Mouse (Mus musculus): ENCODE results near the gene Robo1.

The Robo1 gene

DNA sequence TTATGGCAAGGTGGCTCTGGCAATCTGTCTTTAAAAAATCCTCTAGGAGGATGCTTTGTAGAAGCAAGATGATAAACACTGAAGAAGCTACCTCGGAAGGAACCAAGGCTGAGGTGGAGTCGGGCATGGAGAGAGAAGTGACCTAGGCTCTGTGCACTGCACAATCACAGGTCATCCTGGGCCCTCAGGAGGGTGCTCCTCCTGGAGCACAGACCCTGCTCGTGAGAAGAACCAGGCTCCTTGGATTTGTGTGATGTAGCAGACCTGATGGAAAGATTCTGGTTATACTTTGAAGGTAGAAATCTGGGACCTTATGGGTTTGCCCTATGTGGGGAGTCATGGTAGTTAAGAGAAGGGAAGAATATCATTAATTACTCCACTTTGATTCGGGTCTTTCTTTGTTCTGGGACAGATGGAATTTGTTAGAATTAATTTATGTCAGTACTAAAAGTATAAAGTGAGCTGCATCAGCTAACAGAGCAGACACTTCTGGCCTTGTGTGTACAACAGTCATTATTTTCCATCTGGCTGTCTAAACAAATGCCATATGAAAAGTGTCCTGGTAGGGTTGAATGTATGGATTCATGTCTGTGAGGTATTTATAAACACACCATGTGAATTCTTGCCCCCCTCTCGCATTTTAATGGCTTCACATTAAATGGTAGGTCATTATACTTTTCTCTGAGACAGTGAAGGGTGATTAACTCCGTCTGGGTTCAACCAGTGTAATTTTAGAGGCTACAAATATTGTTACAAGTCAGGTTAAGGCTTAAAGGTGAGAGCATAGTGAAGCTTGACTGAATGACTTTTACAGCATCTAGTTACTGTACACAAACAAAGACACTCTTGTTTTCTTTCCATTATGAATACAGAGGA is 377.7 kb downstream of the Robo1 start:
- DNase-seq, result no peak

DNA sequence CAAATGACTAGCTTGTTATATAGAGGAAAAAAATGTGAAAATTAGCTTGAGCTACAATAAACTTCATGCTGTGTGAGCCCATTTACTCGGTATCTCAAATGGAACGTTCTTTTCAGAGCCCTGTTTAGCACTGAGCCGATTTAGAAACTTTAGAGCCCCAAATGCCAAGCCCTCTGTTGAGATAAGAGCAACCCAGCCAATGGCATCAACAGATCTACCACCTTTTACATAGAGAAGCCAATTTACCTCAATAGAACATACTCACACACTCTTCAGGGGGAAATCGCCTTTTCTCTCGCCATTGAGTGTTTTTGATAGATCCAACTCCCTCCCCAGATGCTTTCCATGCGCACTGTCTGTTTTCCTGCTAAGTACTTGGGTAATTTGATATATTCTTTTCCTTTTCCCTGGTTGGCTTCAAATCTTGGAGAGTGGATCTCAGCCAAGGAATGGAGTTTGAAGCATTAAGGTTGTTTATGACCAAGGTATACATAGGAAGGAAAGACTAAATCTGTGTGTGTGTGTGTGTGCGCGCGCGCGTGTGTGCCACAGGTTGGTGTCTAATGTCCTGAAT is 378.5 kb downstream of the Robo1 start:
- DNase-seq, result no peak

DNA sequence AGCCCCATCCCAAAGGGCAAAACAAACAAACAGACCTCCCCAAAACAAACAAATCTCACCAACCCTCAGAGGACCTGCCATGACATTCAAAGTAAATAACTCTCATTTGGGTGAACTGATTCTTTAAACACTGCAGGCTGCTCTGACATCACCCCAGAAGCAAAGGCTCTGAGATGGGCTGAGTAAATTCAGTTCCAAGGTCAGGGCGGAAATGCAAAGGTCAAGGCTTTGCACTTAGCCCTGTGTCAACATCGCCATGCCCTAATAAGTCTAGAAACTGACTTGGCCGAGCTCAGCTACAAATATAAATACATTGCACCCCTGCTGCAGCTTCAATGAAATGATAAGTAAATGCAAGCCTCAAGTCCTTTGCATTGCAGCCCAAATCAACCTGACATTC is 379.5 kb downstream of the Robo1 start:
- DNase-seq, result no peak

DNA sequence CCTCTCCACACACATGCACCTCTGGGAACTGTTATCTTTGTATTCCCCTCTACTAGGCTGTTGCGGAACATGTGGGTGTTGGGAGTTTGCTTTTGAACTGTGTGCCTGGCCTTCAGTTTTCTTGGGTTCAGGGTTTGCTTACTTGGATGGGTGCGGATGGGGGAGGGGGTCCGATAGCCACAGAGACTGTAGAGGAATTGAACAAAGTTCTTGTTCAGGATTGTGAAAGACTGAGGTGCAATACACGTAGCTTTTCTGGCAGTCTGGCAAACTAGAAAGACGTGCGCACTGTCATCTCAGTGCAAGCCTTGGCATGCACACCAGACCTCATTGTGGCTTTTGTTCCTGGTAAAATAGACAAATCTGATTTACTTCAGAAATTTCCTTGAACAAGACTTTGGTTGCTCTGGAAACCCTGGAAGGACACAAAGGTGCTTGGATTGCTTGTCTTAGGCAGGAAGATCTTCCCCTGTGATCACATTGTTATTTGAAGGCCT is 380.1 kb downstream of the Robo1 start:
- DNase-seq, result no peak

DNA sequence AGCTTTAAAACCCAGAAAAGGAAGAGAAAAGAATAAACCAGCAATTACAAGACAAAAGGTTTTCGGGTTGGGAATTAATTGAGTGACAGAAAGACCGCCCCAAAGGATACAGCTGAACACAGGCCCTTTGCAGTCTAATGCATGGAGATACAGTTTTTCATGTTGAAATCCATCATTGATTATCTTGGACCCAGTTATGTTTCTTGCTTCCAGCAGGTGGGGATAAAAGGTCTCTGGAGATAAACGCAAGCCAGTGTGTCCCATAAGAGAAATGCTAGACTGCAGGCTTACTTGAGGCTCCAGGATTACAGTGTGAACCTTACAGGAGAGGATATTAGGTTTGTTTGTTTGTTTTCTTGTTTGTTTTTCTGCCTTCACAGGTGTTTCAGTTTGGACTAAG is 383.8 kb downstream of the Robo1 start:
- no peak for DNase-seq

DNA sequence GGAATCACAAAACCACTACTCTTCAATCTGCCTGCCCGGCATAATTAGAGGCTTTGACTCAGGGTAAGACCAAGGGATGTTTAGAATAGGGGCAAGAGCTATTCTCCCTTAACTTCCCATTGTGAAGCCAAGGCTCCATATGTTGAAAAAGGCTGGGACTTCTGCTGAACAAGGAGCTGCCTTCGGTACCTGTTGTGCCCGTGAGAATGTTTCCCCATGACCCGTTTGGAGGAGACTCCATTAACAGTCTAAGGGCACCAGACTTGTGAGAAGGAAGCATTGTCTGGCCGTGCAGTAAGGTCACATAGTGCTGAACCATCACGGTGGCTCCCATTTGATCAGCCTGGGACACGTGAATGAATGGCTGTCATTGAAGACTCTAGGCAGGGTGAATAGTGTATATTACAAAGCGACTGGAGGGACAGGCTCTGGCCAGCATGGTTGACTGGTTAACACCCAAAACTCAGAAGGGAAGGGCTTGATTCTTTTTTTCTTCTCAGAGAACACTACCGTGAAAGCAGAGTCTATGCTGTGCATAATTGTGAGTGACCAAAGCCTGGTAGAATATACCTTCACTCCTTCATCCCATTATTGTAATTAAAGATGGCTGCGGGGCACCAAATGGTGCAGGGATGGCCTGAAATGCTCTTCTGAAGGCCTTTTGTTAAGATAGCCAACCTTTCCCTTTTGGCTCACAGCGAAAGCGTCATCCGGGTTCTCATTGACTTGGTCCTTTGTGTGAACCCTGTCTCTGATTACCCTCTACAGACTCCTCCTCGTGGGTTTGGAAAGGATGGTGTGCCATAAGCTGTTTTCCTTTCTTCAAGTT is 385.6 kb downstream of the Robo1 start:
- DNase-seq, result no peak

DNA sequence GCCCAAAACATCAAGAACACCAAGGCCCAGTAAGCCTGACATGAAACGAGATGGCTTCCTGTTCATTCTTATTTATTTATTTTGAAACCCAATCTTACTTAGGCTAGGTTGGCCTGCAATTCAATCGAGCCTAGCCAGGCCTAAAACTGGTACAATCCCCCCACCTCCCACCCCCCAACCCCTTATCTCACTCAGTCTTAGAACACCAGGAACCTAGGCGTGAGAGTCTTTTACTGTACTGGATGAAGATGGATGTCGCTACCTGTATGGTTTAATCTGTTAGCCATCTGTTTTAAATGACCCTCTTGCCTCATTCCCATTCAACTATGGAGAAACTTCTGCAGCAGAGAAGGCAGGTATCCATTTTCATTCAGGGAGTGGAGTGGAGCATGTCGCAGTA is 386.7 kb downstream of the Robo1 start:
- DNase-seq, result no peak

DNA sequence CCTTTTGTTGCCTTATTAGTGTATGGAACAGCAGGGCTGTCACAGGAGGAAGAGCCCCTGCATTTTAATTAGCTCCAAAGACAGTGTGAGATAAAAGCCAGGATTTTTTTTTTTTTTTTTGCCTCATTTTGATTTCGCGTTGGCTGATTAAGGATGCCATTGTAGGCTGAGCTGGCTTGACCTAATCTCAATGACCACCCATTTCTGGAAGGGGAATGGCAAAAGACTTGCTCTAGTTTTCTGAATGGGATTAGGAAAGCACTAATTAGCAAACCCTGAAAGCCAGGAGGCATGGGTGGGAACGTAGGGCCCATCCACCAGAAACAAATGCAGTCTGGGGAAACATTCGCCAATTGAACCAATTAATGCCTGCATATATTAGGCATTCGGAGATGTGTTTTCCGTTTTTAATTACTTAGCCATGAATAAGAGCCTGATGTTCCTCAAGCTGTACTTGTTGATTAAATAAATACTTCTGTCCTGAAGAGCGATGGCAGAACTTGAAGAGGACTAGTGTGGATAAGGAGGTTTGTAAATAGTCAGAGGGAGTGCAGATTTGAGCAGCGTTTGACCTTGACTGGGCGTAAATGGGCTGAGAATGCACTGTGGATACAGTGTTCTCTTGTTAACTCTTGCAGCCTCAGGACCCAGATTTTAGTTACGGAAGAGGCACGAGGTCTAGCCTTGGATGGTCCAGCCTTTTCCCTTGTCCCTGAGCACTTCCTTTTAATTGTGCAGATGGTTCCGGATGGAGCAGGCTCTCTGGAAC is 391.3 kb downstream of the Robo1 start:
- DNase-seq, result peak; percentile 52

DNA sequence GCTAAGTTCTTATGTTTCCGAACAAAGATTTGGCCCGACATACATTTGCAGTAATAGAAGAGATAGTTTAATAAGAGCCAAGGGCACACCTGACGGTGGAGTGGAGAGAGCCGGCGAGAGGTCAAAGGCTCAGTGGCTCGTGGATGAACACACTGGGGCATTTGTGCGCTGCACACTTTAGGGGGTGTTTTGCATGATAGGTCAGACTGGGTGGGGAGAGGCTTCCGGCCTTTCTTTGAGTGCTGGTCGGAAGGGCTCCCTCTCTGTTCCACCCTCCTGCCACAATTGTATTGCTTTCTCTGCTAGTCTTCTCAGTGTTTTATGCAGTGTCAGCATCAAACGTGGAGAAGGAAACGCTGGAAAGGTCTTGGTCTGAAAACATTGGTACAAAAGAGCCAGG is 392.2 kb downstream of the Robo1 start:
- DNase-seq, result no peak

DNA sequence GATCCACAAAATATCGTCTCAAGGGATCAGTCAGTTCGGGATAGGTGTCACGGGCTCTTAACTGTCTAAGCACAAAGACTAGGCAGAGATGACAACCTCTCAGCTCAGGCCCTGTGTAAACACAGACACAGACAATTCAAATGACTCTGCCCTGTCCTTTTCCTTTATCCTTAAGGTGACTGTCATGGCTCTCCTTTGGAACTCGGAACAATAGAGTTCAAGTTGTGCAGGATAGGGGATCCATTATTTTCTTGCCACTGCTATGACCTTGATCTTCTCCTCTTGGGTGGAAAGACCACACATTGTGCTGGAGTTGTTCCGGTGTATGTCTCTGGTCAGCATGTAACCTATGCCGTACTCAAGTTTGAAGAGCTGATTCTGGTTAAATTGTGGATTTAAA is 395.4 kb downstream of the Robo1 start:
- DNase-seq, result no peak

DNA sequence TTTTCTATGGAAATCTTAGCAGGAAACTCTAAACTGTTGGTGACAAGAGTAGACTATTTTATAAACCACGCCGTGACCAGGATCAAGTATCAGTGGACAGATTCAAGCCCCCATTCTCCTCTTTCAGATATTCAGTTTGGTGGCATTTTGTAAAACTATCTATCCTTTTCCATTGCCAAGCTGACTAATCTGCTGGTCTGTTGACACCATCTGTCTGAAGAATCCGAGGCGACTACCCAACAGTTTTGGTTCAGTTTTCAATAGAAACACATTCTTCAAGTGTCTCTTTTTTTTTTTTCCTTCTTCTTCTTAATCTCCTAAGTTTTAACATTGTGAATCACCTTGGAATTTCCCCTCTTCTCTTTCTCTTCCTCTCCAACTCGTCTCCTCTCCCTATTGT is 397.7 kb downstream of the Robo1 start:
- DNase-seq, result no peak

DNA sequence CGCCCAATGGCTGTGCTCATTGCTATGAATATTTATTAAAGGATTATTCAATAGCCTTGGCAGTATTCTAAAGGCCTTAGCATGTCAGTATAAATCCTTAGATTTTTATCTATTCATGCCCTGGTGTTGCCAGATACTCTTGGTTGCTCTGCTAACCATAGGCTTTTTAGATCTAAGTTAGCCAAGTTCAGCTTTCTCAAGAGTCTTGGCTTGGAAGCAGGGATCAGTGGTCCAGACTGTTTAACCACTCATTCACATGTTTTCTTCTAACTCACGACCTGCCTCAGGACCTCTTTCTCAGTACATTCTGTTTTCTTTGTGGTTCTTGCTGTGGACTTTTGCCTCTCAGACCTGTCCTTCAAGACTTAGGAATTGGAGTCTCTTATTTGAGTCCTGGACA is 400.4 kb downstream of the Robo1 start:
- no peak for DNase-seq

DNA sequence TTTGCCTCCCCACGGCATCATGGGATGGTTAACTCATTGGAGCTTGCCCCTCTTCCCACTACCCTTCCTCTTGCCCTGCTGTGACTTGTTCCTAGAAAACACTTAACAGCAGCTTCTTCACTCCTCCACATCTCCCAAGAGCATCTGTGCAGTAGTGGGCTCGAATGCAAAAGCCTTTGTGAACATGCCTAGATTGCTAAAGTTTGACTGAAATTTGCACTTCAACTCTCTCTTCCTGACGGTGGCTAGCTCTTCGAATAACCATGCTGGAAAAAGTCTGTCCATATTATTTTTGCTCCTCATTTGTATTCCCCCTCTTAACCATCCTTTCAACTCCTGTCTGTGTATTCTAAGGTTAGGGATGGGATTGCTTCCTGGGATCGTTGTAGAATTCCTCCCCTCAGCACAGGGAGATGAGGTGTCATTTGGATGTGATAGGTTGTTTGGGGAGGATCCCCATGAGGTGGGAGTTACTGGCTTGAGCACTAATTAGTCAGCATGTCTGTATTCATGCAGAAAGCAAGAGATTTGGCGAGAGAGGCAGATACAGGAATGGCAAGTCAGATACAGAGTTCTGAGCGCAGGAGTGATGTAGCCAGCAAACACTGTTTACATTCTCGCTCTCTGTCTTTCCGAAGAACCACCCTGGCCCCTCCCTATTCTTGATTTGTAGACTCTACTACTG is 409.2 kb downstream of the Robo1 start:
- no peak for DNase-seq

DNA sequence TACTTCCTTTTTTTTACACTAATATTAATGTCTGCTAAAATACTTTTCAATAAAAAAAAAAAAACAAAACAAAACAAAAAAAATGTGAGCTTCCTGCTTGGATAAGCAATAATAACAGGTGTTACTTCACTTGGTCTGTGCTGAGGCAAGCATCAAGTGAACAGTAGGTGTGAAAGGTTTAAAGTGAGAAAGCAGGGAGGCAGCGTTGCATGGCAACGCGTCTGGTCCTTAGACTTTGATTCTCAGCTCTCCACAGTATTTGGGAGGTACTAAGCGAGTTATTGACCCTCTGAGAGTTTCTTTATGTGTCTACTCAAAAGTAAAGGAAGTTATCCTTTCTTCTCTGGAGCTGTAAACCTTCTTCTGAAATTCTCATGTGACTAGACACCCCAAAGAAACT is 411.0 kb downstream of the Robo1 start:
- DNase-seq, result no peak

DNA sequence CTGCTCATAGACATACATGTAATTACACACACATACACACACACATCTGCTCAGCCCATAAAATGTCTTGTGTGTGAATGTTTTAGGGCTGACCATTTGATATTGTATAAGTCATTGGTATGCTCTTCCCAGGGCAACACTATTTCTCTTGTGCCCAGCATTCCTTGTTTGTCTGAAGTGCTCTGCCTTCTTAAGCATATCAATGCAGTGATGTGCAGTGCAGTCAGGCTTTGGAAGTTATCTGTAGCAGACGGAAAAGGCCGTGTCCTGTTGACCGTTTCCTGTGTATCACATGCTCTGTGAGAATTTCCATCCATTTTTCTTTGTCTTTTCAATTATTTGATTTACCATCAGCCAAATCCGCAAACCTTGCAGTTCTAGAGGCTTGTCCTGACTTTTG is 412.9 kb downstream of the Robo1 start:
- no peak for DNase-seq

DNA sequence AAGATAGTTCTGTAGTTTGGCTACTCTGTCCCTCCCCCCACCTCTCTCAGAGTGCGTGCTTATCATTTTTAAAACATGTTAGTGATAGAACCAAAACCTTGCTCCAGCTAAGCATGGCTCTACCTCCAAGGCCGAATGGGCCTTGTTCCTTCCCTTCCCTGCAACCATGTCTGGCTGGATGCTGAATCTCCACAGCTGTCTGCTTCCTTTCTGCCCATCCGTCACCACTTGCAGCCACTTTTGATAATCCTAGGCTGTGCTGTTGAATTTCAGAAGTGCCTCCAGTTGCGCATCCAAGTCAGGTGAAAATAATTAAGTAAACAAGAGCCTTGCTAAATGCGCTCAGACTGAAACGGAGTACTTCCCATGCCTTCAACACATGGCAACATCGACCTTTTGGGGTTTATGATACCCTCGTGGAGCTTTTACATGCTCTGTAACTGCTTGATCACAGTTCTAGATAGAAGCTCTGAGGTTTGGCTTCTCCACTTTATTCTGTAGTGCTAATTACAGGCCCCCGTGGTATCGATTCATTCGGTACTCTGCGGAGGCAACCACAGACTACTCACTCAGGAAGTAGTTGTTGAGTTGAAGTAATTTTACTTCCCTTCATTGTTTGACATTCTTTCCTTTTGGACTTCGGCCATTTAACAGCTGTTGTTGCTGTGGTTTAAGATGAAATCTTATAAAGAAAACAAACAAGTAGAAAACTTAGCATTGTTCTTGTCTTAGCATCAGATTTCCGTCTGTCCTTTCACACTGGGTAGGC is 413.8 kb downstream of the Robo1 start:
- DNase-seq, result no peak

DNA sequence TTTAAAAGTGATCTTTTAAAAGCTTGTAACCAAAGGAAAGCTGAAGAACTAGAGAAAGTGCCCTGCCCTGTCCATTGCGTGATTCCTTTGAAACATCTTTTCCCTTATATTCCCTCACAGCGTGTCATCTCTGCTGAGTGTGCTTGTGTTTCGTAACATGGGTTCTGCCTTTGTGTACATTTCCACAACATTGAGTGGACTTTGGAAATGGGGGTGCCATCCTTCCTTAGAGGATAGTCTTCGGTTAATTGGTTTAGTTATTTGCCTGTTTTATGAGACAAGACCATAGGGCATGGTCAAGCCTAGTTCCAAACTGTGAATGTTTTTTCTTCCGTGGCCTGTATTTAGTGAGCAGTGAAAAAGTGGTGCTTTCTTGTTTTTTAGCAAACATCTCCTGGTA is 426.1 kb downstream of the Robo1 start:
- no peak for DNase-seq

DNA sequence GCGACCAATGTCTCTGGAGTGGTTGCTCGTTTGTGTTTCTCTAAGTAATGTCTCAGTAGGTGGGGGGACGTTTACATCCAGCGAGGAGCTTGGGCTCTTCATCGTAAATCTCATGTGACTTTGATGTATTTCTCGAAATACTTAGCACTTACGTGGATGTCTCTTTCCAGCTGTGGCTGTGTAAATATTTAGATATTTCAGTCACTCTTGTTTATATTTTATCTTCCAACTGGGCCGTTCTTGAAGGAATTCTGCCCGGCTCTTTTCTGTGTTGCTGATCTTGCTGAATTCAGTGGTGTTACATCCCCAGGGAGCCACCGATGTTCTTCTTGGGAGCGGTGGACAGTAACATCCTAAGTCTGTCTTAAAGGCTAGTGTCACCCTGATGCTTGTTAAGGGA is 427.1 kb downstream of the Robo1 start:
- no peak for DNase-seq

DNA sequence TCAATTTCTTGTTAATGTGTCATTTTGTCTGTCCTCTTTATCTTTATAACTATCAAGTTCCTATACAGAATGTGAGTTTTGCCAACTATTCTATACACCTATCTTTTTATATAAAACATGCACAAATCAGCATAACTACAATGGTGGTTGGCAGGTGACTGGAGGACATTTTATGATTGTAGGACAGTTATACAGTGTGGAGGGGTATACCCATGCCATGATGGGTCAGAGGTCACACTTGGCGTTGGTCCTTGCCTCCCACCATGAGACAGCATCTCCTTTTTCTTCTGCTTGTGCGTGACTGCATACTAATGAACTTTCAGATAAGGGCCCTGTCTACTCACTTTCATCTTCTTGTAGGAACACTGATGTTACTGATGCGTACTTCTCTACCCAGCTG is 427.5 kb downstream of the Robo1 start:
- no peak for DNase-seq

DNA sequence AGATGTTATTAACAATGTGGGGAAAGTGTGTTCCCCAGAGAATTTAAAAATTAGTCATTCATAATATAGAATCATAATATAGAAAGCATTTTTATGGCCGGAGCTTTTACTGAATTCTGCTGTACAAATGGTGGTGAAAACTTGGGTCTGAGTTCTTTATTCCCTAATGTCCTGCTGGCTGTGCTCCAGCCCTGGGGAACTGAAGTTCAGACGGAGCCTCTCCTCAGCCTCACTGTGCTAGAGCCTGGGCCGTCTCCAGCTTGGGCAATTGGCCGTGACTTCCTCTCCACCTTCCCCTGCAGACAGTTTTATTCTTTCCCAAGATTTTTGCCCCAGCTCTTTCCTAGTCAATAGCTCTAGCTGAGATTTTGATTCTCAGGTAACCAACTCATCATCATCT is 429.0 kb downstream of the Robo1 start:
- no peak for DNase-seq

DNA sequence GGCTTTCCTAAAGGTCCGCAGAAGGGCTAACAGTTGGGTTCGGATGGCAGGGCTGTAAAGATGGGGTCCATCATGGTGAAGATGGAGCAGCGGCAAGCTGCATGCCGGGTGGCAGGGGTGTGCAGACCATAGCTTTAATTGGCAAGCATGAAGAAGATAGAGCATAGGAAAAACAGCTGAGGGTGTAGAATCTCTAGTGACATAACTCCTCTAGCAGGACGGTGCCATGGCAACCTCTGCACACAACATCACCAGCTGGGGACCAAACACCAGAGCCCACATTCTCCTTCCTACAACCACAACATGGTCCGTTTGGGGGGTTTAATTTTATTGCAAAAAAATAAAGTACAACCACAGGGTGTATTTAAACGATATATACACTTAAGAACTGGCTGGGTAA is 432.1 kb downstream of the Robo1 start:
- DNase-seq, result peak; percentile 29

DNA sequence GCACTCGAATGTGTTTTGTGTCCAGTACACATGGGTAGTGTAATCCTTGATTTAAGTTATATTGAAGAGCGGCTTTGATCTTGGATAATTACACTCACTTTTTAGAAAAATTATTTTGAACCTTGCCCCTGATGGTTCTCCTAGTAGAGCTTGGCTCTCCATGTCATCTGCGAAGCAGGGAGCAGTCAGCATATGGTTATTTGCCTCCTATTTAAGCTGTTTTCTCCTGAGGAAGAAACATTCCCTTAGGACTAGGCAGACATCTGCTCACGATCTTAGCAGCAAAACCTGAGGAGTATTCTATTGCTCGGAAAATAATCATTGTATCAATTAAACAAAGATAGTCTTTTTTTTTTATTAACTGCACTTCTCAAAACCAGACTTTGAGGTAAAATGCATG is 439.6 kb downstream of the Robo1 start:
- no peak for DNase-seq

Data from layer of hippocampus, adult 9-11 months (tissue).